Comparison of ENCODE assay signal across 31 mouse cellular contexts in the genomic region with DNA sequence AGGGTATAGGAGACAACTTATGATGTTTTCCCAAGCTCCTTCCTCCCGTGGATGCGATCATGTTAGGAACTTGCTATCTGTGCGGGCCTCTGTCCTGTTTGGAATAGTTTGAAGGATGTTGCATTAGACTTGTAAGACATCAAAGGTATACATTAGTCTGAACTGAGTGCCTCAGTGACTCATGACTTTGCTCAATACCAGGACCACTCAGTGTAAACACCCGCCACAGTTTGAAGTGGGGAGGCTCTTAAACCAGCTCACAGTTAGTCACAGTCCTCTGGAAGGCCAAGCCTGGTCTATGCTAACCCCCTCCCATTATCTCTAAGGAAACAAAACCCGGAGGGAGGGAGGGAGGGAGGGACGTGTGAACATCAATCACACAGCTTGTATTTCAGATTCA.
DNase-seq lines count a peak whose midpoint lies in the region; ATAC-seq and TF ChIP-seq lines count a peak whose summit lies in the region.
"Had no signal": no experiment of that assay in that cellular context is flagged by ENCODE, and none has a peak within 500 bp of the region (broad histone marks: within the 10 kb centered on the region; RNA-seq: fewer than 3 reads in every experiment).

No protein-coding gene starts in this region.

- H3K9me3 ChIP-seq in liver, embryonic 11.5 days (ENCODE audit: control insufficient read depth, low read length), result no peaks in the 10 kb centered on the region
- no peaks in the 10 kb centered on the region for H3K9me3 ChIP-seq in midbrain, embryonic 11.5 days (ENCODE audit: control insufficient read depth, low read length)
- no peaks in the 10 kb centered on the region; the same call in 1 of the 2 replicates for H3K9me3 ChIP-seq in midbrain, embryonic 15.5 days
- H3K9me3 ChIP-seq in intestine, embryonic 16.5 days (ENCODE audit: control insufficient read depth, low read length), result no peaks in the 10 kb centered on the region
- no peaks in the 10 kb centered on the region for H3K9me3 ChIP-seq in stomach, postnatal 0 days (ENCODE audit: control insufficient read depth, low read length)
- no peaks in the 10 kb centered on the region for H3K9me3 ChIP-seq in hindbrain, embryonic 12.5 days (replicated peaks)
- no peaks in the 10 kb centered on the region for H3K9me3 ChIP-seq in hindbrain, embryonic 16.5 days (ENCODE audit: control insufficient read depth, low read length)
- H3K9me3 ChIP-seq: embryonic facial prominence, embryonic 12.5 days; heart, embryonic 13.5 days; midbrain, embryonic 12.5 days had no signal

- H3K4me1 ChIP-seq in liver, embryonic 11.5 days (replicated peaks; ENCODE audit: control insufficient read depth, insufficient read depth, low read length), result no peaks in the 10 kb centered on the region
- H3K4me1 ChIP-seq in midbrain, embryonic 11.5 days (ENCODE audit: control insufficient read depth, insufficient read depth, low read length), result peaks cover 2% of the 10 kb centered on the region; the same call in 1 of the 2 replicates
- H3K4me1 ChIP-seq in midbrain, embryonic 15.5 days, result no peaks in the 10 kb centered on the region
- 0 out of 2 replicates have a peak, but pooled peaks cover 3% of the 10 kb centered on the region for H3K4me1 ChIP-seq in intestine, embryonic 16.5 days (ENCODE audit: control insufficient read depth, insufficient read depth, low read length)
- no peaks in the 10 kb centered on the region; the same call in 1 of the 2 replicates for H3K4me1 ChIP-seq in stomach, postnatal 0 days (replicated peaks; ENCODE audit: control insufficient read depth, insufficient read depth)
- no peaks in the 10 kb centered on the region for H3K4me1 ChIP-seq in hindbrain, embryonic 12.5 days
- H3K4me1 ChIP-seq in hindbrain, embryonic 16.5 days (ENCODE audit: control insufficient read depth, insufficient read depth, low read depth, low read length), result no peaks in the 10 kb centered on the region

- no peaks in the 10 kb centered on the region for H3K36me3 ChIP-seq in liver, embryonic 11.5 days (ENCODE audit: control insufficient read depth, insufficient read depth, low read length)
- H3K36me3 ChIP-seq in midbrain, embryonic 11.5 days (ENCODE audit: control insufficient read depth, insufficient read depth, low read length), result no peaks in the 10 kb centered on the region
- H3K36me3 ChIP-seq in midbrain, embryonic 15.5 days (replicated peaks), result no peaks in the 10 kb centered on the region
- no peaks in the 10 kb centered on the region for H3K36me3 ChIP-seq in intestine, embryonic 16.5 days (ENCODE audit: control insufficient read depth, insufficient read depth, low read length)
- H3K36me3 ChIP-seq in stomach, postnatal 0 days (ENCODE audit: control insufficient read depth, insufficient read depth, low read length), result no peaks in the 10 kb centered on the region
- H3K36me3 ChIP-seq in hindbrain, embryonic 12.5 days, result no peaks in the 10 kb centered on the region
- no peaks in the 10 kb centered on the region for H3K36me3 ChIP-seq in hindbrain, embryonic 16.5 days (ENCODE audit: control insufficient read depth, insufficient read depth, low read length)
- H3K36me3 ChIP-seq: embryonic facial prominence, embryonic 12.5 days; heart, embryonic 13.5 days; midbrain, embryonic 12.5 days had no signal

- no peaks in the 10 kb centered on the region for H3K27me3 ChIP-seq in liver, embryonic 11.5 days (replicated peaks; ENCODE audit: control insufficient read depth, insufficient read depth, low read length)
- no peaks in the 10 kb centered on the region for H3K27me3 ChIP-seq in midbrain, embryonic 11.5 days (ENCODE audit: control insufficient read depth, insufficient read depth, low read length)
- no peaks in the 10 kb centered on the region for H3K27me3 ChIP-seq in midbrain, embryonic 15.5 days (replicated peaks)
- no peaks in the 10 kb centered on the region for H3K27me3 ChIP-seq in intestine, embryonic 16.5 days (replicated peaks; ENCODE audit: control insufficient read depth, insufficient read depth, low read length)
- no peaks in the 10 kb centered on the region for H3K27me3 ChIP-seq in stomach, postnatal 0 days (ENCODE audit: control insufficient read depth, insufficient read depth, low read length)
- no peaks in the 10 kb centered on the region for H3K27me3 ChIP-seq in hindbrain, embryonic 12.5 days
- H3K27me3 ChIP-seq in hindbrain, embryonic 16.5 days (replicated peaks; ENCODE audit: control insufficient read depth, insufficient read depth, low read length), result no peaks in the 10 kb centered on the region
- H3K27me3 ChIP-seq: CH12.LX; embryonic facial prominence, embryonic 12.5 days; heart, embryonic 13.5 days; midbrain, embryonic 12.5 days had no signal

- H3K27ac ChIP-seq in liver, embryonic 11.5 days (ENCODE audit: low read depth, low read length), result no peak overlapping the region
- no peak overlapping the region for H3K27ac ChIP-seq in midbrain, embryonic 11.5 days (ENCODE audit: low read depth, low read length)
- H3K27ac ChIP-seq in midbrain, embryonic 15.5 days, result no peak overlapping the region
- no peak overlapping the region for H3K27ac ChIP-seq in intestine, embryonic 16.5 days (ENCODE audit: low read length)
- peak overlapping the region; percentile 49; the same call in 1 of the 2 replicates for H3K27ac ChIP-seq in stomach, postnatal 0 days (replicated peaks)
- no peak overlapping the region for H3K27ac ChIP-seq in hindbrain, embryonic 12.5 days
- no peak overlapping the region for H3K27ac ChIP-seq in hindbrain, embryonic 16.5 days (ENCODE audit: low read depth, low read length)
- H3K27ac ChIP-seq: embryonic facial prominence, embryonic 12.5 days; gastrocnemius, adult 2 months; heart, adult 2 months; heart, embryonic 13.5 days; hindbrain, postnatal 0 days; layer of hippocampus, adult 2 months; liver, embryonic 14.5 days; midbrain, embryonic 12.5 days had no signal

- no peak overlapping the region for H3K4me3 ChIP-seq in liver, embryonic 11.5 days (ENCODE audit: low read depth, low read length)
- H3K4me3 ChIP-seq in midbrain, embryonic 11.5 days (ENCODE audit: low read depth, low read length), result no peak overlapping the region
- H3K4me3 ChIP-seq in midbrain, embryonic 15.5 days, result no peak overlapping the region
- H3K4me3 ChIP-seq in intestine, embryonic 16.5 days (ENCODE audit: low read length), result no peak overlapping the region
- H3K4me3 ChIP-seq in stomach, postnatal 0 days (ENCODE audit: low read depth, low read length), result no peak overlapping the region
- no peak overlapping the region for H3K4me3 ChIP-seq in hindbrain, embryonic 12.5 days
- H3K4me3 ChIP-seq in hindbrain, embryonic 16.5 days (ENCODE audit: low read length), result no peak overlapping the region
- H3K4me3 ChIP-seq: embryonic facial prominence, embryonic 12.5 days; gastrocnemius, adult 2 months; heart, adult 2 months; heart, embryonic 13.5 days; layer of hippocampus, adult 2 months; midbrain, embryonic 12.5 days had no signal

- no peak for TF ChIP-seq CTCF in stomach, postnatal 0 days (IDR thresholded peaks at IDR 0.05; ENCODE audit: low read depth)

- WGBS in liver, embryonic 11.5 days, result 53% methylated on average over 6 of the region's 6 CpGs
- 67% methylated on average over 6 of the region's 6 CpGs for WGBS in midbrain, embryonic 11.5 days
- WGBS in midbrain, embryonic 15.5 days, result 70% methylated on average over 6 of the region's 6 CpGs
- 44% methylated on average over 6 of the region's 6 CpGs for WGBS in intestine, embryonic 16.5 days
- 30% methylated on average over 6 of the region's 6 CpGs for WGBS in stomach, postnatal 0 days
- WGBS in hindbrain, embryonic 12.5 days, result 67% methylated on average over 6 of the region's 6 CpGs
- WGBS in hindbrain, embryonic 16.5 days, result 71% methylated on average over 6 of the region's 6 CpGs

- DNase-seq in liver, embryonic 11.5 days (ENCODE audit: low spot score), result peak; percentile 29
- no peak for DNase-seq in liver
- DNase-seq in midbrain, embryonic 11.5 days (ENCODE audit: low spot score, missing footprints), result peak; percentile 26
- no peak for DNase-seq in stomach, postnatal 0 days (ENCODE audit: low spot score)
- DNase-seq: adrenal gland, postnatal 14 days; B cell, adult 2 months; cerebellum, adult 11 months; cerebellum, adult 9-10 months; embryo, embryonic 11 days; gastrocnemius, adult 2 months; gastrocnemius, postnatal 36 days; heart, adult 2 months; heart, postnatal 10 days; kidney, adult 2 months; kidney, postnatal 36 days; left cerebral cortex, postnatal 4 days; lung, postnatal 14 days; right cerebral cortex, postnatal 25 days; thymus, postnatal 4 days had no signal

- H3K9ac ChIP-seq in liver, embryonic 11.5 days (ENCODE audit: low read depth, low read length), result no peak overlapping the region
- H3K9ac ChIP-seq in midbrain, embryonic 11.5 days (ENCODE audit: low read length), result no peak overlapping the region
- no peak overlapping the region for H3K9ac ChIP-seq in midbrain, embryonic 15.5 days
- no peak overlapping the region for H3K9ac ChIP-seq in intestine, embryonic 16.5 days (ENCODE audit: low read depth, low read length)
- H3K9ac ChIP-seq in stomach, postnatal 0 days (ENCODE audit: low read length), result no peak overlapping the region
- no peak overlapping the region for H3K9ac ChIP-seq in hindbrain, embryonic 12.5 days
- H3K9ac ChIP-seq in hindbrain, embryonic 16.5 days (ENCODE audit: low read depth, low read length), result no peak overlapping the region
- H3K9ac ChIP-seq: embryonic facial prominence, embryonic 12.5 days; heart, embryonic 13.5 days; liver, embryonic 14.5 days; midbrain, embryonic 12.5 days had no signal

- no peak overlapping the region for H3K4me2 ChIP-seq in liver, embryonic 11.5 days
- no peak overlapping the region for H3K4me2 ChIP-seq in midbrain, embryonic 11.5 days
- no peak overlapping the region for H3K4me2 ChIP-seq in midbrain, embryonic 15.5 days
- H3K4me2 ChIP-seq in intestine, embryonic 16.5 days (ENCODE audit: low read depth, low read length), result no peak overlapping the region
- H3K4me2 ChIP-seq in stomach, postnatal 0 days (replicated peaks; ENCODE audit: low read depth), result no peak overlapping the region
- no peak overlapping the region for H3K4me2 ChIP-seq in hindbrain, embryonic 12.5 days (replicated peaks)
- no peak overlapping the region for H3K4me2 ChIP-seq in hindbrain, embryonic 16.5 days (ENCODE audit: low read length)
- H3K4me2 ChIP-seq: embryonic facial prominence, embryonic 12.5 days; heart, embryonic 13.5 days; midbrain, embryonic 12.5 days had no signal

- no peak for ATAC-seq in liver, embryonic 11.5 days (replicated peaks; ENCODE audit: low FRiP score)
- ATAC-seq in midbrain, embryonic 11.5 days (ENCODE audit: low FRiP score), result no peak
- no peak for ATAC-seq in midbrain, embryonic 15.5 days (replicated peaks)
- ATAC-seq in intestine, embryonic 16.5 days, result peak; percentile 71
- peak; percentile 87 for ATAC-seq in stomach, postnatal 0 days (ENCODE audit: low FRiP score, low TSS enrichment)
- ATAC-seq in hindbrain, embryonic 12.5 days (ENCODE audit: low FRiP score), result no peak
- ATAC-seq in hindbrain, embryonic 16.5 days, result no peak
- ATAC-seq: forebrain, embryonic 16.5 days; hindbrain, postnatal 0 days had no signal

- TF ChIP-seq EP300 in stomach, postnatal 0 days (optimal IDR thresholded peaks at IDR 0.05), result no peak

Comparison
In these comparisons a context has a peak if more than half of its experiments do, and no peak if none do; other contexts are left out.
1. DNase-seq: peak in liver, embryonic 11.5 days (single experiment) and midbrain, embryonic 11.5 days (single experiment); none in liver (single experiment) and stomach, postnatal 0 days (single experiment).
2. ATAC-seq: peak in intestine, embryonic 16.5 days (single experiment) and stomach, postnatal 0 days (single experiment); none in liver, embryonic 11.5 days (single experiment), midbrain, embryonic 11.5 days (single experiment), midbrain, embryonic 15.5 days (single experiment), hindbrain, embryonic 12.5 days (single experiment) and hindbrain, embryonic 16.5 days (single experiment).